Mouse (Mus musculus) ES-E14 (cell line): ENCODE data around the gene Prex1. TPM values are rescaled to one million over a fixed set of nuclear protein-coding genes. Genes with fewer than 3 reads are reported as not detected.
"Not testable (repeated sequence)": the region's sequence is repeated elsewhere in the genome, so short reads cannot be mapped to it uniquely, and the experiment has no call there.

ENCODE experiments used
- DNase-seq: peaks from one replicate; pipeline ENCODE4 v3.0.0-alpha.2; 2013; ENCODE audit warnings: low read depth, low spot score
- H3K27ac ChIP-seq: 2 replicates; pipeline ENCODE4 v1.5.1; 2012; ENCODE audit warnings: low read depth, mild to moderate bottlenecking, low read length, moderate library complexity, mixed read lengths; ENCODE audit not compliant: poor library complexity, insufficient read depth, severe bottlenecking
- H3K36me3 ChIP-seq: 2 replicates; pipeline ENCODE4 v1.6.1; 2012; ENCODE audit warnings: mild to moderate bottlenecking, low read length, moderate library complexity, mixed read lengths; ENCODE audit not compliant: control insufficient read depth, poor library complexity, insufficient read depth, severe bottlenecking
- H3K4me1 ChIP-seq, 2 experiments: fragments of 150-350 bp in 1 of 2; sonication (generic) in 1 of 2; 2 replicates each; pipeline ENCODE4 v1.6.1; 2012; ENCODE audit warnings: low read length in 2 of 2, mild to moderate bottlenecking in 1 of 2, mixed read lengths in 1 of 2; ENCODE audit not compliant: control insufficient read depth in 2 of 2, insufficient read depth in 2 of 2, poor library complexity in 1 of 2
- H3K4me3 ChIP-seq, 2 experiments: fragments of 150-350 bp in 1 of 2; sonication (generic) in 1 of 2; 2 replicates each; pipeline ENCODE4 v1.5.1; 2012; ENCODE audit warnings: low read length in 2 of 2, low read depth in 1 of 2, mild to moderate bottlenecking in 1 of 2, mixed read lengths in 1 of 2; ENCODE audit not compliant: insufficient read depth in 1 of 2, poor library complexity in 1 of 2, severe bottlenecking in 1 of 2
- H3K9ac ChIP-seq: 2 replicates; pipeline ENCODE4 v1.6.1; 2012; ENCODE audit warnings: low read depth, mild to moderate bottlenecking, low read length, mixed read lengths; ENCODE audit not compliant: poor library complexity, insufficient read depth, severe bottlenecking
- H3K9me3 ChIP-seq: fragments of 150-350 bp; sonication (generic); 2 replicates; pipeline ENCODE4 v1.6.1; 2012; ENCODE audit warnings: low read depth, mild to moderate bottlenecking, low read length; ENCODE audit not compliant: control insufficient read depth, insufficient read depth
- CHD2 ChIP-seq: IDR thresholded peaks from 2 replicates; pipeline ENCODE4 v1.6.1; 2014; ENCODE audit warnings: mild to moderate bottlenecking, low read depth, low read length, inconsistent platforms
- HCFC1 ChIP-seq: IDR thresholded peaks from 2 replicates; pipeline ENCODE4 v1.6.1; 2012; ENCODE audit warnings: low read length, inconsistent platforms, borderline replicate concordance; ENCODE audit not compliant: insufficient read depth
- MAFK ChIP-seq: IDR thresholded peaks from 2 replicates; pipeline ENCODE4 v1.6.1; 2014; ENCODE audit warnings: mild to moderate bottlenecking, low read depth, low read length, inconsistent platforms; ENCODE audit not compliant: insufficient read depth
- ZC3H11A ChIP-seq: IDR thresholded peaks from 2 replicates; pipeline ENCODE4 v1.6.1; 2012; ENCODE audit warnings: low read depth, mild to moderate bottlenecking, inconsistent platforms, low read length, borderline replicate concordance
- ZNF384 ChIP-seq: IDR thresholded peaks from 2 replicates; pipeline ENCODE4 v1.6.1; 2012; ENCODE audit warnings: low read depth, low read length, inconsistent platforms
- in situ Hi-C, 2 experiments: fragments of 600-800 bp; cut with MboI; formaldehyde crosslinking; loops; one replicate each; pipeline ENCODE4 v1.15.1; 2025; ENCODE audit warnings: low sequenced_read_pairs in 2 of 2, inconsistent platforms in 1 of 2; ENCODE audit not compliant: unreplicated experiment in 2 of 2
- total RNA-seq: library from RNA; depleted of rRNA; stranded (reverse); fragments of 300-350 nt; gene quantifications from 2 replicates; pipeline ENCODE4 v1.2.3, GENCODE M21; 2012

The Prex1 gene
- total RNA-seq, 1 experiment, result 1.5 TPM

DNA sequence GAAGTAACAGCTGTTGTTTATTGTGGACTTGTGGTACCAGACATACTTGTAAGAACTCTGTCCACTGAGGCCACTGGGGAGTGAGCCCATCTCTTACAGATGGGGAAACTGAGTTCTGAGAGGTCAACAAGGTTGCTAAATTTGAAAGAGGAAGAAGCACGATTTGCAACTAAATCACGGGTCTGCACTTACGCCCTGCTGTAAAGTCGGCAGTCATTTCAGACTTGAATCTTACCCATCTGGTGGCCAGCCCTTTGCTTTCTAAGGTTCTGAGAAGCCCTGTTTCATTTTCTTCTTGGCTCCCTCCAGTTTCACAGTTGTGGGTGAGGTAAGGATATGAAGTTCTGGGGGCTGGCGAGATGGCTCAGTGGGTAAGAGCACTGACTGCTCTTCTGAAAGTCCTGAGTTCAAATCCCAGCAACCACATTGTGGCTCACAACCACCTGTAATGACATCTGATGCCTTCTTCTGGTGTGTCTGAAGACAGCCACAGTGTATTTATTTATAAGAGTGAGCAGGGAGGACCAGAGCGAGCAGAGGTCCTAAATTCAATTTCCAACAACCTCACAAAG, 37.1 kb upstream of the Prex1 start:
- TF ChIP-seq CHD2, result no peak
- TF ChIP-seq MAFK, result no peak
- no peak for TF ChIP-seq HCFC1
- TF ChIP-seq ZNF384, result no peak
- no peak for TF ChIP-seq ZC3H11A
- no peak overlapping the region for H3K4me3 ChIP-seq
- H3K27ac ChIP-seq, result no peak overlapping the region
- H3K9ac ChIP-seq, result no peak overlapping the region
- in situ Hi-C loops, result no loop called here
- no peaks in the 10 kb centered on the region for H3K9me3 ChIP-seq
- H3K4me1 ChIP-seq, result peaks cover 9 to 15% of the 10 kb centered on the region in 2 experiments
- H3K36me3 ChIP-seq, result no peaks in the 10 kb centered on the region
- DNase-seq, result no peak

DNA sequence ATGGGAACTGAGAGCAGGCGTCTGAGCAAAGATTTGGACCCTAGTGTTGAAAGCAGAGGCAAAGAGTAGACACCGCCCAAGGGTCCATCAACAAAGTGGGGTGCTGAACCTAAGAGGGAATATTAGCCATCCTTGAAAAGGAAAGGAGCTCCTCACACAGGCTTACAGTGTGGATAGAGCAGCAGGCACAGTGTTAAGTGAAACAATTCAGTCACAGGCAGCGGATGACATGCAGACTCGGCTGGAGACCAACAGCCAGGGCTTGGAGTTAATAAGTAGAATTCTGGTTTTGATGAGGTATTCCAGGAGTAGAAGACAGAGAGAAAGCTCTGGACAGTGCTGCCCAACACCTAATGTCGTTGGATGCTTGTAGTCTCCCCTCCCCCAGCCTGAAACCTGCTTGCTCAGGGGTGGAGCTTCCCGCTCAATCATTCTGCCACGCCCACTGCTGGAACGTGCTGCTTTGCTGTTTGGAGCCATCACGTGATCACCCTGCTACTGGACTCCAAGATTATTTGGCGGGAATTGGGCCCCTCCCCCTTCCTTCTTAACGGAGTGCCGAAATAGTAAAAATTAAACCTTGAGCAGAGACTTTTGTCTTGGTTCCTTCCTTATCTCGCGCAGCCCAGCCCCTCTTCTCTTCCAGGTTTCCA, 32.8 kb upstream of the Prex1 start:
- H3K9ac ChIP-seq, result peak overlapping the region; percentile 46
- H3K9me3 ChIP-seq, H3K36me3 ChIP-seq, DNase-seq, in situ Hi-C loops, H3K27ac ChIP-seq: not testable (repeated sequence)
- peak overlapping the region in 1 of 2 experiments; percentile 11; a peak in 1 of 4 replicates for H3K4me3 ChIP-seq
- peaks cover 10 to 15% of the 10 kb centered on the region in 2 experiments for H3K4me1 ChIP-seq

DNA sequence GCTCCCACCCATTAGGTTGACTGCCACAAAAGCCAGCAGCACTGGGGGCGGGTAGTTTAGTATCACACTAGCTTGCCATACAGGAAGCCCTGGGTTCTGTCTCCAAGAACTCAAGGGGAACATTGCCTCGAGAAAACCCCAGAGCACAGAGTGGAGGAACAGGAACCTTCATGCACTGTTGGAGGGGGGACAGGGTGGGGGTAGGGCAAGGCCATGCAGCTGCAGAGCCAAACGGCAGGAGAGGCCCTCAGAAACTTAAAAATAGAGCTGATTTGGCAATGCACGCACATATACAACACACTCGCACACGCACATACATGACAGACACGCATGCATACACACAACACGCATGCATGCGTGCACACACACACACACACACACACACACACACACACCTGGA, 32.2 kb upstream of the Prex1 start:
- in situ Hi-C loops, result no loop called here
- TF ChIP-seq ZNF384 (no peak), ZC3H11A (no peak), MAFK (no peak), HCFC1 (no peak), CHD2 (no peak)
- H3K36me3 ChIP-seq, result no peaks in the 10 kb centered on the region
- no peak overlapping the region for H3K9ac ChIP-seq
- peak overlapping the region in 1 of 2 experiments; percentile 5; a peak in 1 of 4 replicates for H3K4me3 ChIP-seq
- no peak overlapping the region for H3K27ac ChIP-seq
- DNase-seq, result no peak
- H3K9me3 ChIP-seq, result no peaks in the 10 kb centered on the region
- peaks cover 10 to 15% of the 10 kb centered on the region in 2 experiments for H3K4me1 ChIP-seq

DNA sequence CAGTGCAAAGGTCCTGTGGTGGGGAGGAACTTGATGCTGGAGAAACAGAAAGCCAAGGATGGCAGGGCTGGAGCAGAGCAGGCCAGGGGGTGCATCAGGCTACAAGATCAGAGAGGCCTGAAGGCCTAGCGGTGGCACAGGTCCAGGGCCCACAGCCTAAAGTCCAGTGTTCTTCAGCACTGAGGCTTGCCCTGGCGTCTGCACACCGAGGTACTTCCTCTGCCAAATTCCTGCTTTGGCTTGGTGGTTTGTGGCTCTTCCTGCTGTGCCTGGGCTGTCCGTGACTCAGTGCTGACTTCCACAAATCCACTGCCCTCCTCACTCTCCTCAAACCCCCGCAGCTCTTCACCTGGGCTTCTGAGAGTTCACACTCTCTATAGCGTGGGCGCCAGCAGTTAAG, 30.8 kb upstream of the Prex1 start:
- DNase-seq, result no peak
- H3K9me3 ChIP-seq, result no peaks in the 10 kb centered on the region
- H3K4me3 ChIP-seq, result no peak overlapping the region
- H3K36me3 ChIP-seq, result no peaks in the 10 kb centered on the region
- peaks cover 8 to 12% of the 10 kb centered on the region in 2 experiments; a peak in 3 of 4 replicates for H3K4me1 ChIP-seq
- TF ChIP-seq MAFK (no peak), ZC3H11A (no peak), ZNF384 (no peak), HCFC1 (no peak), CHD2 (no peak)
- in situ Hi-C loops, result no loop called here
- H3K27ac ChIP-seq, result no peak overlapping the region
- no peak overlapping the region for H3K9ac ChIP-seq

DNA sequence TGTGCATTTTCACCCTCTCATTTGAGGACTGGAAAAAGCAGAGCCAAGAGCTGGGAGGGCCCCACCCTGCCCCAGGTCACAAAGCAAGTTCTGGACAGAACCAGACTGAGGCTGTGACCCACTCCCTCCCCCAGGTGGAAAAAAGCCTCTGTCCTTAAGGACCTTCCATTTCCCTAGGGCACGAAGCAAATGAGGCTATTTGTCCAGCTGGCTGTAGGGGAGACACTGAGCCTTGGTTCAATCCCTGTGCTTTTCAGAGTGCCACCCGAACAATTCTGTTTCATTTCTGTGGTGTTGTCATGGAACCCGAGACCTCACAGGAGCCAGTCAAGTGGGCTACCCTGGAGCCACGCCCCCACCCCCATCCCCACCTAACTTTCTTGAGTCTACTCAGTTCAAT, 29.9 kb upstream of the Prex1 start:
- Histone ChIP-seq H3K27ac (no peak overlapping the region), H3K4me1 (peaks cover 8 to 12% of the 10 kb centered on the region in 2 experiments; a peak in 3 of 4 replicates), H3K9ac (no peak overlapping the region), H3K36me3 (no peaks in the 10 kb centered on the region), H3K9me3 (no peaks in the 10 kb centered on the region), H3K4me3 (no peak overlapping the region)
- no peak for DNase-seq
- in situ Hi-C loops, result no loop called here
- TF ChIP-seq ZNF384, result no peak
- no peak for TF ChIP-seq HCFC1
- TF ChIP-seq CHD2, result no peak
- TF ChIP-seq ZC3H11A, result no peak
- TF ChIP-seq MAFK, result no peak
